Mouse (Mus musculus): ENCODE measurements at regions not wholly inside any gene's neighbourhood (a gene's known extent, or its start where the extent isn't known, plus 50 kb on each side); places are given as distances from the start of the nearest gene placed in this dataset.

- Histone ChIP-seq H3K36me3 (ENCODE audit: control insufficient read depth, insufficient read depth, low read length, poor library complexity, severe bottlenecking) (no peaks in the 10 kb centered on the region), H3K27me3 (ENCODE audit: control insufficient read depth, insufficient read depth, low read length, poor library complexity, severe bottlenecking) (no peaks in the 10 kb centered on the region)
- no peak for DNase-seq (ENCODE audit: low read depth, low spot score)
Observed at GRCm38 (mm10) chrX:14592793-14593192, 381.8 kb downstream of the H2al1n start.

GRCm38 (mm10) chrX:14596799-14597198, 385.9 kb downstream of the H2al1n start:
- Histone ChIP-seq H3K36me3 (ENCODE audit: control insufficient read depth, insufficient read depth, low read length, poor library complexity, severe bottlenecking) (no peaks in the 10 kb centered on the region), H3K27me3 (ENCODE audit: control insufficient read depth, insufficient read depth, low read length, poor library complexity, severe bottlenecking) (no peaks in the 10 kb centered on the region)
- DNase-seq (ENCODE audit: low read depth, low spot score): no peak

- no peaks in the 10 kb centered on the region for H3K36me3 ChIP-seq (ENCODE audit: control insufficient read depth, insufficient read depth, low read length, poor library complexity, severe bottlenecking)
- no peak for DNase-seq (ENCODE audit: low read depth, low spot score)
Observed at GRCm38 (mm10) chrX:14601916-14602315, 391.0 kb downstream of the H2al1n start.

GRCm38 (mm10) chrX:14609196-14609595, 398.2 kb downstream of the H2al1n start:
- no peaks in the 10 kb centered on the region for H3K27me3 ChIP-seq (ENCODE audit: control insufficient read depth, insufficient read depth, low read length, poor library complexity, severe bottlenecking)
- no peaks in the 10 kb centered on the region for H3K36me3 ChIP-seq (ENCODE audit: control insufficient read depth, insufficient read depth, low read length, poor library complexity, severe bottlenecking)
- DNase-seq (ENCODE audit: low read depth, low spot score): no peak

More at GRCm38 (mm10) chrX:14601916-14602315, 391.0 kb downstream of the H2al1n start:
- H3K27me3 ChIP-seq (ENCODE audit: control insufficient read depth, insufficient read depth, low read length, poor library complexity, severe bottlenecking): no peaks in the 10 kb centered on the region

- Histone ChIP-seq H3K36me3 (ENCODE audit: control insufficient read depth, insufficient read depth, low read length, poor library complexity, severe bottlenecking) (no peaks in the 10 kb centered on the region), H3K27me3 (ENCODE audit: control insufficient read depth, insufficient read depth, low read length, poor library complexity, severe bottlenecking) (no peaks in the 10 kb centered on the region)
- DNase-seq (ENCODE audit: low read depth, low spot score): peak; percentile 15
Observed at GRCm38 (mm10) chrX:14628267-14628901, 417.4 kb downstream of the H2al1n start.

GRCm38 (mm10) chrX:14639378-14639777, 428.4 kb downstream of the H2al1n start:
- no peaks in the 10 kb centered on the region for H3K36me3 ChIP-seq (ENCODE audit: control insufficient read depth, insufficient read depth, low read length, poor library complexity, severe bottlenecking)
- no peaks in the 10 kb centered on the region for H3K27me3 ChIP-seq (ENCODE audit: control insufficient read depth, insufficient read depth, low read length, poor library complexity, severe bottlenecking)
- DNase-seq (ENCODE audit: low read depth, low spot score): peak; percentile 37

GRCm38 (mm10) chrX:14664852-14665251, 453.9 kb downstream of the H2al1n start:
- DNase-seq (ENCODE audit: low read depth, low spot score): no peak

GRCm38 (mm10) chrX:14696375-14696774, 485.4 kb downstream of the H2al1n start:
- Histone ChIP-seq H3K27me3 (ENCODE audit: control insufficient read depth, insufficient read depth, low read length, poor library complexity, severe bottlenecking) (no peaks in the 10 kb centered on the region), H3K36me3 (ENCODE audit: control insufficient read depth, insufficient read depth, low read length, poor library complexity, severe bottlenecking) (no peaks in the 10 kb centered on the region)
- no peak for DNase-seq (ENCODE audit: low read depth, low spot score)

More at GRCm38 (mm10) chrX:14664852-14665251, 453.9 kb downstream of the H2al1n start:
- H3K36me3 ChIP-seq (ENCODE audit: control insufficient read depth, insufficient read depth, low read length, poor library complexity, severe bottlenecking): no peaks in the 10 kb centered on the region
- H3K27me3 ChIP-seq (ENCODE audit: control insufficient read depth, insufficient read depth, low read length, poor library complexity, severe bottlenecking): no peaks in the 10 kb centered on the region

GRCm38 (mm10) chrX:14738999-14739398, 528.1 kb downstream of the H2al1n start:
- DNase-seq (ENCODE audit: low read depth, low spot score): no peak
- Histone ChIP-seq H3K36me3 (ENCODE audit: control insufficient read depth, insufficient read depth, low read length, poor library complexity, severe bottlenecking) (no peaks in the 10 kb centered on the region), H3K27me3 (ENCODE audit: control insufficient read depth, insufficient read depth, low read length, poor library complexity, severe bottlenecking) (no peaks in the 10 kb centered on the region)

Data from splenic B cell, adult 2 months (primary cell).